Mouse (Mus musculus) limb, embryonic 10.5 days (tissue): ENCODE measurements around the gene Hint1. TPM values are rescaled to one million over a fixed set of nuclear protein-coding genes. Genes with fewer than 3 reads are reported as not detected.
A peak's percentile ranks its signal among the peaks of the same experiment; 100 is the strongest.

ENCODE experiments used
- DNase-seq: peaks from one replicate; pipeline ENCODE4 v3.0.0-alpha.2; 2017; ENCODE audit warnings: low spot score
- H3K27ac ChIP-seq: fragments of 300-500 bp; sonication (generic); 2 replicates; pipeline ENCODE4 v1.5.1; 2016; ENCODE audit warnings: mild to moderate bottlenecking
- H3K27me3 ChIP-seq: fragments of 300-500 bp; sonication (generic); 2 replicates; pipeline ENCODE4 v1.6.1; 2016; ENCODE audit warnings: low read depth, mild to moderate bottlenecking; ENCODE audit not compliant: poor library complexity, severe bottlenecking
- H3K36me3 ChIP-seq: fragments of 300-500 bp; sonication (generic); 2 replicates; pipeline ENCODE4 v1.6.1; 2016; ENCODE audit warnings: mild to moderate bottlenecking, moderate library complexity
- H3K4me1 ChIP-seq: fragments of 300-500 bp; sonication (generic); 2 replicates; pipeline ENCODE4 v1.6.1; 2016
- H3K4me3 ChIP-seq: fragments of 300-500 bp; sonication (generic); 2 replicates; pipeline ENCODE4 v1.5.1; 2016; ENCODE audit warnings: mild to moderate bottlenecking, moderate library complexity
- H3K9me3 ChIP-seq: fragments of 300-500 bp; sonication (generic); replicated peaks from 2 replicates; pipeline ENCODE4 v1.6.1; 2016; ENCODE audit warnings: mild to moderate bottlenecking
- WGBS: fragments of 180-500 bp; shearing (Covaris S2); methylation state at CpG from one replicate; pipeline ENCODE4 v1.1.7; 2016; 5-methylcytosine and 5-hydroxymethylcytosine counted together
- polyA plus RNA-seq: library from polyadenylated mRNA; unstranded; fragments of >200 nt; fragmentation: Nextera tagmentation; extraction: Ambion mirVana; gene quantifications from 2 replicates; pipeline ENCODE4 v1.2.1, GENCODE M21; 2016

Hint1 gene
- 550 and 645 TPM in 2 replicates for polyA plus RNA-seq

DNA sequence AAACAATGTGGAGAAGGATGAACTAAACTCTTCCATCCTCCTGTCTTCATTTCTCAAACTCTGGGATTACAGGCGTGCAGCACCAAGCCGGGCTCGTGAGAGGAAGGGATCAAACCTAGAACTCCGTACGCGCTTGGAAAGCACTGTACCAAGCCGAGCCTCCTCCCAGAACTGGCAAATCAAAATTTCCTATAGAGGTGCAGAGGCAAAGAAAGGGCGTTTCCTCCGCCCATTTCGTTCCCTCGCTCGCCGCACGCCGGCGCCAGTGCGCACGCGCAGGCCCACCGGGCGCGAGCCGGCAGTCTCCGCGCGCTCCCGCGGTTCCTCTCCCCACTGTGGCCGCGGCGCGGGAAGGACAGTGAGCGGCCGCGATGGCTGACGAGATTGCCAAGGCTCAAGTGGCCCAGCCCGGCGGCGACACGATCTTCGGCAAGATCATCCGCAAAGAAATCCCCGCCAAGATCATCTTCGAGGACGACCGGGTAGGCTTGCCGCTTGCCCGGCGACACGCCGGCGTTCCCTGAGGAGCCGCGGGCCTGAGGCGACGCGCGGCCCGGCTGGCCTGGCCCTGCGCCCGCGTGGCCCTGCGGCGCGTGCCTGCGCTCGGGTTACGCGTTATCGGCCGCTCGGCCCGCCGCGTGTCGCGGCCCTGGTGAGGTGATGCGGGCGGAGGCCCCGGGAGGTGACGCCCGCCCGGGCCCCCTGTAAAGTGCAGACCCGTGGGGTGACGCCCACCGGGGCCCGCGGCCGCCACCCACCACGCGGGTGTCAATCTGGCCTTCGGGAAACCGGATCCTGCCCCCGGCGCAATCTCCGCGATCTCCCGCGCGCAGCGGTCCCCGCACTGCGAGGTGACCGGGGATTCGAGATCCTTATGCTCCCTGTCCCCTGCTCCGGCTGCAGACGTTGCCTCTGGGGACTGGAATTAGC is at the start of gene Hint1:
Hint1 (plus strand) TSS at position 265 of the 930 bp plus-strand sequence.
- Histone ChIP-seq H3K4me1 (peaks cover 21% of the 10 kb centered on the region), H3K36me3 (peaks cover 33% of the 10 kb centered on the region), H3K27me3 (no peaks in the 10 kb centered on the region), H3K9me3 (no peaks in the 10 kb centered on the region), H3K4me3 (peak within 1 kb of the TSS; percentile 96), H3K27ac (peak within 1 kb of the TSS; percentile 99)
- WGBS = under 1% methylated on average over 106 of the region's 107 CpGs
- DNase-seq = peak; percentile 95

DNA sequence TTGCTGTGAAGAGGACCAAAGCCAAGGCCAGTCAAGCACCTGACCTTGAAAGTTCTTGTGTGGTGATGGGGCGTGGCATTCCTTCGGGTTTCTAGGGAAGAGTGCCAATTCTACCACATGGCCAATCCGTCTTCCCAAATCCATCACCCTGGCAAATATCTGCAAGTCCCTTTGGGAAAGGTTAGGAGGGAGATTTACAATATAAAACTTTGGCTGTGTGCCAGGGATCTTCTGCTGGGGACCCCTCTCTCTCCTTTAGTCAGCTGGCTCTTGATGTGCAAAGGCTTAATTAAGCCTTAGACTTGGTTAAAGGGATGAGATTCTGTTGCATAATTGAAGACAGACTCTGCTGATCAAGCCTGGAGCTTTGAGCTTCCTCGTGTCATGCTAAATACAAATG is 48.7 kb upstream of the Hint1 start:
- H3K27ac ChIP-seq = no peak overlapping the region
- no peak overlapping the region for H3K4me3 ChIP-seq
- 83% methylated on average over 4 of the region's 4 CpGs for WGBS
- no peaks in the 10 kb centered on the region for H3K27me3 ChIP-seq
- no peak for DNase-seq
- H3K4me1 ChIP-seq = peaks cover 7% of the 10 kb centered on the region
- no peaks in the 10 kb centered on the region for H3K36me3 ChIP-seq
- H3K9me3 ChIP-seq = no peaks in the 10 kb centered on the region

DNA sequence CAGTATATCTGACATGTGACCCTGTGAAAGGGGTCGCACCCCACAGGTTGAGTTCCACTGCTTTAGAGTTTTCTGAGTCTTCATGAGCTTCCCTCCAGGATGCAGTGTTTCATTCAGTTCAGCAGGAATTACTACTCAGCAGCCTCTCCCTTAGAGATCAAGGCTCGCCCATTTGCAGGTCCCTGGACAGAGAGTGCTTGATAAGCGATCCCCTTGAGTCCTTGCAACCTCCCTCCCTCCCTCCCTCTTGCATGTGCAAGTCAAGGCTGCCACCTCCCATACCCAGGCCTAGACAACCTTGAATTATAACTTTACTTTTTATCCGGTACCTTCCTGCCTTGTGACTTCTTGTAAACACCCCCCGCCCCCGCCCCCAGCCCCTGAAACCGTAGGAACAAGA is 46.7 kb upstream of the Hint1 start:
- Histone ChIP-seq H3K27me3 (no peaks in the 10 kb centered on the region), H3K4me1 (0 out of 2 replicates have a peak, but pooled peaks cover 2% of the 10 kb centered on the region), H3K9me3 (no peaks in the 10 kb centered on the region), H3K36me3 (no peaks in the 10 kb centered on the region), H3K4me3 (no peak overlapping the region), H3K27ac (no peak overlapping the region)
- no peak for DNase-seq
- WGBS = 74% methylated on average over 7 of the region's 7 CpGs

DNA sequence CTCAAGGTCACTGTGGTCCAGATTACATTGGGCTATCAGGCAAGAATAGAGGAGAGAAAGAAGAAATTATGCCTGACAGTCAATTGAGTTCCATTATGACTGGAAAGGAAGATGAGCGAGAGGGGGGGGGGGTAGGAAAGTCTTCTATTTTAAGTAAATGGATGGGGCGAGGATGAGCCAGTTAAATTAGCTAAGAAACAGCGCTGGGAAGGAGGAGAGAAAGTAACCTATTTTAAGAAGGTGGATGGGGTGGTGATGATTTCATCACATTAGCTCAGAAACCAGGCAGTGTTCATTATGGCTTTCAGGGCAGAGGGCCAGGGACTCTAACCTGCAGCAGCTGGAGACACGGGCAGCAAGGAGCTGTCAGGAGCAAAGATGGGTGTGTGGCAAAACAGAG is 42.7 kb upstream of the Hint1 start:
- no peaks in the 10 kb centered on the region for H3K36me3 ChIP-seq
- H3K4me3 ChIP-seq = no peak overlapping the region
- no peaks in the 10 kb centered on the region for H3K27me3 ChIP-seq
- no peaks in the 10 kb centered on the region for H3K9me3 ChIP-seq
- 0 out of 2 replicates have a peak, but pooled peaks cover 2% of the 10 kb centered on the region for H3K4me1 ChIP-seq
- H3K27ac ChIP-seq = no peak overlapping the region
- WGBS = 79% methylated on average over 4 of the region's 4 CpGs
- DNase-seq = no peak

DNA sequence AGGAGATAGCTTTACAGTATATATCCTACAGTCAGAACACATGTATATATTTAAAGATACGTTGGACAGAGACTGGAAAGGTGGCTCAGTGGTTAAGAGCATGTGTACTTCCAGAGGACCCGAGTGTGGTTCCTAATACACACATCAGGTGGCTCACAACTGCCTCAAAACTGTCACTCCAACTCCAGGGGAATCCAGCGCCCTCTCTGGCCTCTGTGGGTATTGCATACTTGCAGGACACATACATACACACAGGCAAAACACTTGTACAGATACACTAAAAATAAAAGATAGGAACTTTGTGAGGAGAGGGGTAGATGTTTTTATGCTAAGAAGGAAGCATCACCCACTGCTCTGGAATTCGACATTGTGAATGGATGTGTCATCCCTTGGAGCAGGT is 40.4 kb upstream of the Hint1 start:
- no peaks in the 10 kb centered on the region for H3K4me1 ChIP-seq
- H3K27me3 ChIP-seq = no peaks in the 10 kb centered on the region
- no peak overlapping the region for H3K4me3 ChIP-seq
- H3K36me3 ChIP-seq = no peaks in the 10 kb centered on the region
- no peaks in the 10 kb centered on the region for H3K9me3 ChIP-seq
- 85% methylated on average over 4 of the region's 4 CpGs for WGBS
- no peak overlapping the region for H3K27ac ChIP-seq
- no peak for DNase-seq

DNA sequence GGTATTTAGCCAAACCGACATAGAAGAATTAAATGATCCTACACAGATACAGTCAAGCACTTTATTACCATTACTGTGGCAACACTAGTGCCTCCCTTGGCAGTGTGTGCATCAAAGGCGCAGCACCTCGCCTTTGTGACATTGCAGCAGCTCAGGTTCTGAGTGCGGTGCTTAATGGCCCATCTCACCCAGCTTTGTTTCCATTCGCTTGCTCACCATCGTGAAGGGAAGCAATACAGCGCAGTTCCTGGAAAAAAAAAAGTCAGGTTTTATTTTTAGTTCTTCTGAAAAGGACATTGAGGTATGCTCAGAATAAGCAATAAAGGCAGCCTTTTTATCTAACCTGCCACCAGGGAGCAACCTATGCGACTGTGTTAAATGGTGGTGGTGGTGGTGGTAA is 39.4 kb upstream of the Hint1 start:
- no peak for DNase-seq
- WGBS = 93% methylated on average over 8 of the region's 8 CpGs
- no peaks in the 10 kb centered on the region for H3K36me3 ChIP-seq
- no peaks in the 10 kb centered on the region for H3K9me3 ChIP-seq
- no peak overlapping the region for H3K27ac ChIP-seq
- H3K4me3 ChIP-seq = no peak overlapping the region
- no peaks in the 10 kb centered on the region for H3K4me1 ChIP-seq
- no peaks in the 10 kb centered on the region for H3K27me3 ChIP-seq

DNA sequence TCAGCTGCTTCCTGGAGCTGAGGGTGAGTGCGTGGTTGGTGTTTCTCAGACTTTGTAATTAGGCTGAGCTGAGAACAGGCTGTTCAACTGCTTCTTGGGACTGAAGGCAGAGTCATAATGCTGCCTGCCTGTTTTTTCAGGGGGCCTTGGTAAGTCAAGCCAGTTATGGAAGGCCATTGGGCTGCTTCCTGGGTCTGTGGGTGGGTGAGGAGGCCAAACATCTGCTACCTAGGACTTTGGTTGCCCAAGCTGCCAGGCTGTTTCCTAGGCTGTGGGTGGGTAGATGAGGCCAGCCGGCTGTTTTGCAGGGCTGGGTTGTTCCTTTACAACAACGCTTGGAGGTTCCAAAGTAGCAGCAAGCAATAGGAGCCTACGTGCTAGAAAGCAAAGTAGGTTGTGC is 32.4 kb upstream of the Hint1 start:
- Histone ChIP-seq H3K9me3 (no peaks in the 10 kb centered on the region), H3K4me1 (no peaks in the 10 kb centered on the region), H3K36me3 (no peaks in the 10 kb centered on the region), H3K27ac (no peak overlapping the region), H3K4me3 (no peak overlapping the region), H3K27me3 (no peaks in the 10 kb centered on the region)
- DNase-seq = no peak
- WGBS = 92% methylated on average over 4 of the region's 4 CpGs

DNA sequence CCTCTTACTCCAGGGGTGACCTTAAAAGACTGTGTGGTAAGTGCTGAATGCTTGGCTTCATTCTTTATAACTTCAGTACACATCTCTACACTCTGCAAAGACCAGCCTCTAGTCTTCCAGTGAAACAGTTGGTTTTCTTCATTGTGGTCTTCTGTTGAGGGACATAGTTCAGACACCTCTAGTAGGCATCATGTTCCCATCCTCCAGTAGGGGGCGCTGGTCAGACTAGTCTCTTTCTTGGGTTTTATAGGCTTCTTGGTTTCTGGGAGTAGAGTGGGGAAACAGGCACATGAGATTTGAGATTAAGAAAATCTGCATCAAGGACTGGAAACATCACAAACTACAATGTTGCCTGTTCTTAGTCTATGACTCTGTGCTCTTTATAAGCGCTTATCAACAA is 31.6 kb upstream of the Hint1 start:
- WGBS = 62% methylated on average over 2 of the region's 2 CpGs
- DNase-seq = no peak
- Histone ChIP-seq H3K4me1 (no peaks in the 10 kb centered on the region), H3K27ac (no peak overlapping the region), H3K9me3 (no peaks in the 10 kb centered on the region), H3K36me3 (no peaks in the 10 kb centered on the region), H3K4me3 (no peak overlapping the region), H3K27me3 (no peaks in the 10 kb centered on the region)

DNA sequence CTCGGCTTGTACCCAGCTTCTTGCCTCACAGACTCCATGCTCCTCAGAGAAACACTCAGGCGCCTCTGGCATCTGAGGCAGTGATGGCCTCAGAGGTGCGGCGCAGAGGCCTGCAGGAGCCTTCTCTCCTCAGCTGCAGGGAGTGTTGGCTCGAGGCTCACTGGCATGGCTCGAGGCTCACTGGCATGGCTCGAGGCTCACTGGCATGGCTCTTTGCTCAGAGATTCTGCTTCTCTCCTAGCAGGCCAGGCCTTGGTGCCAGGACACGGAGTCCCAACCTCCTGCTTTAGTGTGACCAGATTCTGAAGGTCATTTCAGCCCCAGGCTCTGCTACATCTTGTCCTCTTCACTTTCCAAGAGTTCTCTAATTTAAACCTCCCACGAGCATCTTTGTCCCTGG is 30.1 kb upstream of the Hint1 start:
- no peak for DNase-seq
- Histone ChIP-seq H3K27me3 (no peaks in the 10 kb centered on the region), H3K36me3 (no peaks in the 10 kb centered on the region), H3K9me3 (no peaks in the 10 kb centered on the region), H3K4me3 (no peak overlapping the region), H3K4me1 (no peaks in the 10 kb centered on the region), H3K27ac (no peak overlapping the region)
- 78% methylated on average over 9 of the region's 9 CpGs for WGBS

DNA sequence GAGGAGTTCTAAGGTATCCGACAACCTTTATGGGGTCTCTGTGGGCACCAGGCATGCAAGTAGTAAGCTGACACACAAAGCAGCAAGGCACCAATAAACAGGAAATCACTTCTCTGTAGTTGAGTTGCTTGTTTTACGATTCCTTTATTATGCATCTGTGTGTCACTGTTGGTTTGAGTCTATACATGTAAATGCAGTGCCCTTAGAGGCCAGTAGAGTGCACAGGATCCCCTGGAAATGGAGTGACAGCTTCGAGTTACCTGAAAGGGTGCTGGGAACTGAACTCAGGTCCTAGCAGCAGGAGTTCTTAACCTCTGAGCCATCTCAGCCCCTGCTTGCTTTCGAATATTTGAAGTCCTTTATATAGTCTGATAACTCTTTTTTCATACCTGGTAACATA is 26.5 kb upstream of the Hint1 start:
- no peaks in the 10 kb centered on the region for H3K36me3 ChIP-seq
- no peak overlapping the region for H3K4me3 ChIP-seq
- no peak overlapping the region for H3K27ac ChIP-seq
- 90% methylated on average over 4 of the region's 4 CpGs for WGBS
- H3K4me1 ChIP-seq = no peaks in the 10 kb centered on the region
- no peaks in the 10 kb centered on the region for H3K27me3 ChIP-seq
- no peak for DNase-seq
- H3K9me3 ChIP-seq = no peaks in the 10 kb centered on the region

DNA sequence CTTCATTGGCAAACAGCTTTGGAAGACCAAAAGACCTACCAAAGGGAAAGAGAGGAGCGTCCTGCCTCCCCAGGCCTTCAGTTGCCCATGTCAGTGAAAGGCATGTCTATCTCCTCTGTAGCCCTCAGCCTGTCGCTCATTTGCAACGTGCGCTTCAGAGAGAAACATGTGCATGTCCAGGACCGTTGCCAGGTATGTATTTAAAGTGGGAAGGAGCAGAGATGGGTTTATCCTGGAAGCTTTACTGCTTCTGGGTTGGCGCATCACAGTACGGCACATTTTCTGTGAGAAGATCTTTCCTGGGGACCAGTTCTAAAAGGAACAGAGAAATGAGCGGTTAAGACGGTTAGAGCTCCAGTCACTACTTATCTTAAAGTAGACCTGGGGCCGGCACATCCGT is 25.3 kb upstream of the Hint1 start:
- Histone ChIP-seq H3K36me3 (no peaks in the 10 kb centered on the region), H3K27ac (no peak overlapping the region), H3K4me1 (no peaks in the 10 kb centered on the region), H3K4me3 (no peak overlapping the region), H3K9me3 (no peaks in the 10 kb centered on the region), H3K27me3 (no peaks in the 10 kb centered on the region)
- WGBS = 93% methylated on average over 11 of the region's 11 CpGs
- no peak for DNase-seq

DNA sequence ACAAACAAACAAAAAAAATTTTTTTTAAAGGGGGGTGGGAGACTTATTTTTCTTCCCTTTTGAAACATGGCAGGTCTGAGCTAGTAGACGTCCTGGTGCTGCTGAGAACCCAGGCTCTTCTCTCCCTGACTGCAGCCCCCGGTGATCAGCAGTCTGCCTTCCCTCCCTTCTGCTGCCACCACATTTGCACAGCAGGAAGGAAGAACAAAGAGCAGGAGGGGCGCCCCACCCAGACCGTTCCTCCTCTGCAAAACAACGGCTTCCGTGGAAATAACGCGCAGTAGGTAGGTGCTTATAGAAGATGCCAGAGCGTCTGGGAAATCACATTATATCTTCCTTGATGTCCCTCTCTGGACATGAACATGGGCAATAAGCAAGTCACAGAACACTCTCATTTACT is 21.8 kb upstream of the Hint1 start:
- no peak overlapping the region for H3K27ac ChIP-seq

DNA sequence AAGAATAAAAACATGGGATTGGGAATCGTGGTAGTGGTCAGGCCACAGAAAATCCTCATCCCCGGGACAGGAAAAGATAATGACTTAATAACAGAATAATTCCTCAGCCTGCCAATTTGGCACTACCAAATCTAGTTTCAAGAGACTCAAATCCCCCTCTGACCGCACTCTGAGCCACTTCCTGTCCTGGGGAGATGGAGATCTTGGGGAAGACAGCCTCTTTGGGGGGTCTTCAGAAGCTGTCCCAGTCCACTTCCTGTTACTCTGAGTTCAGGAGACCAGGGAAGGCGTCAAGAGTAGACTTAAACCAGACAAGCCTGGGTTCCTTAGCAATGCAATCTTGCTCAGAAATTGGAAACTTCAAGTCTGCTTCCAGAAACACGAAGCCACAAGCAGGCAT is 21.2 kb upstream of the Hint1 start:
- no peaks in the 10 kb centered on the region for H3K36me3 ChIP-seq

More for the DNA sequence above, 21.8 kb upstream of the Hint1 start:
- DNase-seq = no peak
- Histone ChIP-seq H3K36me3 (no peaks in the 10 kb centered on the region), H3K9me3 (no peaks in the 10 kb centered on the region), H3K27me3 (no peaks in the 10 kb centered on the region), H3K4me1 (no peaks in the 10 kb centered on the region), H3K4me3 (no peak overlapping the region)
- 68% methylated on average over 9 of the region's 9 CpGs for WGBS

More for the DNA sequence above, 21.2 kb upstream of the Hint1 start:
- no peak overlapping the region for H3K4me3 ChIP-seq
- H3K4me1 ChIP-seq = no peaks in the 10 kb centered on the region
- no peaks in the 10 kb centered on the region for H3K9me3 ChIP-seq
- H3K27me3 ChIP-seq = no peaks in the 10 kb centered on the region
- 86% methylated on average over 5 of the region's 5 CpGs for WGBS
- H3K27ac ChIP-seq = no peak overlapping the region
- no peak for DNase-seq
